Mouse (Mus musculus) left cerebral cortex, postnatal 10 days (tissue): ENCODE results near the gene Gm11232. TPM values are rescaled to one million over a fixed set of nuclear protein-coding genes. Genes with fewer than 3 reads are reported as not detected.

Experiments
- DNase-seq, 2 experiments: peaks; one replicate each; pipeline ENCODE4 v3.0.0; 2021 to 2022; ENCODE audit warnings: low spot score in 2 of 2, mixed read lengths in 1 of 2; ENCODE audit errors: extremely low spot score in 1 of 2
- intact Hi-C: fragments of 180-260 bp; cut with DNase I; formaldehyde crosslinking; loops from one replicate; pipeline ENCODE4 v1.15.1; 2025
- total RNA-seq, 2 experiments: library from RNA; stranded (reverse); gene quantifications; 2 replicates each; pipeline ENCODE4 v1.2.3; 2021

Gene Gm11232
- not detected for total RNA-seq

GRCm38 (mm10) chr4:71757865-71758264 is at the start of gene Gm11232:
Gene Gm11232 (minus strand): TSS chr4:71757965.
- intact Hi-C loops, result no loop called here
- DNase-seq, result no peak

- intact Hi-C loops, result no loop called here
- DNase-seq, result no peak
These were observed 48.3 kb upstream of the Gm11232 start for GRCm38 (mm10) chr4:71805977-71806534.

GRCm38 (mm10) chr4:71765529-71765928 is 7.8 kb upstream of the Gm11232 start:
- intact Hi-C loops, result no loop called here
- no peak for DNase-seq

- intact Hi-C loops, result no loop called here
- DNase-seq, result peak in 1 of 2 experiments; percentile 0
These were observed 7.3 kb upstream of the Gm11232 start for GRCm38 (mm10) chr4:71765071-71765470.

GRCm38 (mm10) chr4:71756441-71757221 is 1.1 kb downstream of the Gm11232 start:
- DNase-seq, result no peak
- intact Hi-C loops, result no loop called here

- no peak for DNase-seq
- intact Hi-C loops, result no loop called here
These were observed 12.0 kb downstream of the Gm11232 start for GRCm38 (mm10) chr4:71745741-71746140.

GRCm38 (mm10) chr4:71736529-71736928 is 21.2 kb downstream of the Gm11232 start:
- no peak for DNase-seq
- intact Hi-C loops, result no loop called here

- intact Hi-C loops, result no loop called here
- DNase-seq, result no peak
These were observed 22.5 kb downstream of the Gm11232 start for GRCm38 (mm10) chr4:71735261-71735660.

- DNase-seq, result no peak
These were observed 28.4 kb downstream of the Gm11232 start for GRCm38 (mm10) chr4:71729401-71729800.

GRCm38 (mm10) chr4:71727611-71728010 is 30.2 kb downstream of the Gm11232 start:
- intact Hi-C loops, result no loop called here
- DNase-seq, result no peak

More at GRCm38 (mm10) chr4:71729401-71729800, 28.4 kb downstream of the Gm11232 start:
- intact Hi-C loops, result no loop called here

- intact Hi-C loops, result no loop called here
- no peak for DNase-seq
These were observed 30.7 kb downstream of the Gm11232 start for GRCm38 (mm10) chr4:71727056-71727455.

- intact Hi-C loops, result no loop called here
- DNase-seq, result no peak
These were observed 31.9 kb downstream of the Gm11232 start for GRCm38 (mm10) chr4:71725889-71726288.
